Mouse (Mus musculus) spleen, adult 2 months (tissue): Measurements from ENCODE around the gene Fermt2. TPM values are rescaled to one million over a fixed set of nuclear protein-coding genes. Genes with fewer than 3 reads are reported as not detected.

Source experiments
- DNase-seq, 2 experiments: peaks; one replicate each; pipeline versions ENCODE4 v3.0.0 to v3.0.0-alpha.2; 2012 to 2021; ENCODE audit warnings: low spot score in 2 of 2, low read depth in 1 of 2
- H3K27ac ChIP-seq: fragments of 200-500 bp; 2 replicates; pipeline ENCODE4 v1.5.1; 2012; ENCODE audit warnings: low read length, inconsistent platforms; ENCODE audit not compliant: insufficient read depth
- H3K27me3 ChIP-seq: fragments of 200-500 bp; 2 replicates; pipeline ENCODE4 v1.6.1; 2012; ENCODE audit warnings: mild to moderate bottlenecking, moderate library complexity, low read length, inconsistent platforms; ENCODE audit not compliant: control insufficient read depth, insufficient read depth
- H3K36me3 ChIP-seq: fragments of 200-500 bp; 2 replicates; pipeline ENCODE4 v1.6.1; 2012; ENCODE audit warnings: mild to moderate bottlenecking, low read length, inconsistent platforms; ENCODE audit not compliant: control insufficient read depth, insufficient read depth
- H3K4me1 ChIP-seq: fragments of 200-500 bp; 2 replicates; pipeline ENCODE4 v1.6.1; 2011; ENCODE audit warnings: inconsistent platforms; ENCODE audit not compliant: control insufficient read depth, insufficient read depth, insufficient read length
- H3K4me3 ChIP-seq: fragments of 200-500 bp; 2 replicates; pipeline ENCODE4 v1.5.1; 2011; ENCODE audit warnings: mild to moderate bottlenecking, inconsistent platforms; ENCODE audit not compliant: insufficient read depth, insufficient read length; ENCODE audit errors: extremely low read depth
- CTCF ChIP-seq: fragments of 200-500 bp; IDR thresholded peaks from 2 replicates; pipeline ENCODE4 v1.5.1; 2011; ENCODE audit warnings: mild to moderate bottlenecking, inconsistent platforms; ENCODE audit not compliant: insufficient read depth, insufficient read length, insufficient replicate concordance; ENCODE audit errors: extremely low read depth
- POLR2A ChIP-seq: fragments of 200-500 bp; IDR thresholded peaks from 2 replicates; pipeline ENCODE4 v1.6.1; 2011; ENCODE audit warnings: low read depth, low read length, inconsistent platforms
- WGBS: fragments of 180-500 bp; shearing (Covaris S2); methylation state at CpG from one replicate; pipeline ENCODE4 v1.1.7; 2018; 5-methylcytosine and 5-hydroxymethylcytosine counted together
- polyA plus RNA-seq: library from polyadenylated mRNA; depleted of rRNA; stranded (reverse); fragments of >200 nt; gene quantifications from 2 replicates; pipeline ENCODE4 v1.2.3, GENCODE M21; 2012

Gene Fermt2
- polyA plus RNA-seq, 1 experiment: 7.9 TPM

- 50% methylated on average over 4 of the region's 4 CpGs for WGBS
- Histone ChIP-seq H3K27ac (no peak overlapping the region), H3K4me1 (no peaks in the 10 kb centered on the region), H3K4me3 (no peak overlapping the region), H3K36me3 (no peaks in the 10 kb centered on the region), H3K27me3 (no peaks in the 10 kb centered on the region)
- TF ChIP-seq CTCF (no peak), POLR2A (no peak)
- DNase-seq: no peak
Observed at GRCm38 (mm10) chr14:45507923-45508322, 22.0 kb downstream of the Fermt2 start.

DNA sequence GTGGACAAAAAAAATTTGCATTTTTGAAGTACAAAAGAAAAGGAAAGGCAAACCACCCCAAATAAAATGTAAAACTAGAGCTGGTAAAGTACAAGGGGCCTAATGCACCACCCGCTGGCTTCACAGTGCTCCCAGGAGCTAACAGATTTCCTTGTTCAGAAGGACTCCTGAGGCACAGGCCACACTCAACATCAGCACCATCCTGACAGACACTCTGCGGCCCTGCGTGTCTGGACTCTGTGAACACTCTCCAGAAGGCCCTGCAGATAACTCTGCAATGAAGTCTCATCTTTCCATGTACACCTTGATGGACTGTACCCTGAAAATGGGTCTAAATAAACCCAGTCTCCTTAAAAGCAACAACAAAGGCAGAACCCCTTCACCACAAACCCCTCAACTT, 22.5 kb downstream of the Fermt2 start:
- no peak for TF ChIP-seq CTCF
- TF ChIP-seq POLR2A: no peak
- Histone ChIP-seq H3K36me3 (no peaks in the 10 kb centered on the region), H3K27ac (no peak overlapping the region), H3K4me1 (no peaks in the 10 kb centered on the region), H3K4me3 (no peak overlapping the region), H3K27me3 (no peaks in the 10 kb centered on the region)
- 88% methylated on average over 3 of the region's 3 CpGs for WGBS
- DNase-seq: no peak

- no peak for DNase-seq
- Histone ChIP-seq H3K4me1 (no peaks in the 10 kb centered on the region), H3K27me3 (no peaks in the 10 kb centered on the region), H3K27ac (no peak overlapping the region), H3K36me3 (no peaks in the 10 kb centered on the region), H3K4me3 (no peak overlapping the region)
- TF ChIP-seq POLR2A (no peak), CTCF (no peak)
- WGBS: 65% methylated on average over 6 of the region's 6 CpGs
Observed at GRCm38 (mm10) chr14:45507032-45507431, 22.9 kb downstream of the Fermt2 start.

DNA sequence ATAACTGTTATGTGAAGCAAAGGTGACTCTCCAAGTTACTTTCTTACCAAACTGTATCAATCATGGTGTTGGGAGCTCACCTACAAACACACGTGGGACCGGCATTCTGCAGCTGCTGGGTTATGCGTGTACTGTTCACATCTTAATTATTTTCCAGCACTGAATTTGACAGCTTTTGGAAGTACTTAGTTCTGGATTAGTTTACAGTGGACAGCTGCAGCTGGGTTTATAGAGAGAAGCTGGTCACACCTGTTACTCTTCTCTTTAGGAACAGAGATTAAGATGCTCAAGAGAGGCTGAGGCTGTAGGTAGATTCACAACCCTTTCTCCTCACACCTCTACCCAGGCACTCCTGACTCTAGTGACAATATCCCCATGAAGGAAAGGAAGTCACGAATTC, 23.8 kb downstream of the Fermt2 start:
- H3K27ac ChIP-seq: no peak overlapping the region
- no peak for DNase-seq
- 85% methylated on average over 4 of the region's 4 CpGs for WGBS
- TF ChIP-seq POLR2A (no peak), CTCF (no peak)
- H3K4me3 ChIP-seq: no peak overlapping the region
- no peaks in the 10 kb centered on the region for H3K4me1 ChIP-seq
- H3K27me3 ChIP-seq: no peaks in the 10 kb centered on the region
- no peaks in the 10 kb centered on the region for H3K36me3 ChIP-seq

DNA sequence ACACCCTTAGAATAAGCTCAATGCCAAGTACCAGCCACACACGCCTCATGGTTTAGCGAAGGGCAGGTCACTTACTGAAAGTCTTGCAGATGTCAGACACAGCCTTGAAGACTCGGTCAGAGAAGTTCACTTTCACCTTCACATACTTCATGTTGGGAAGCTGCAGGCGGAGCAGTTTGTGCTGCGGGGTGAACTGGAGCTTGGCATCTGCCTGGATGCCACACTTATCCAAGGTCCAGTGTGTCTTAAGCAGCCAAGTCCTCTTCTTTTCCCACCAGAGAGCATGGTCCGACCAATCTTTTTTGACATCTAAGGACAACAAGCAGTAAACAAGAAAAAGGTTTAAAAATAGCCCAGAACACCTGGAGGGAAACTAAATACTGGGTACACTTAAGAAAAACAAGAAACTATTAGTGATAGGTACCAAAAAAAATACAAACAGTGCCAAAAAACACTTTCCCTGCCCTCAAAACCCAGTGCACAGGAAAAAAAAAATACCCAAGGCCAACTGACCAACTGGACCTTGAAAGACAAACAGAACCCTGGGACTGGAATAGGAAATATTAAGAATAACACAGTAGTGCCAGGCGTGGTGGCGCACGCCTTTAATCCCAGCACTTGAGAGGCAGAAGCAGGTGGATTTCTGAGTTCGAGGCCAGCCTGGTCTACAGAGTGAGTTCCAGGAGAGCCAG, 25.4 kb downstream of the Fermt2 start:
- DNase-seq: no peak
- Histone ChIP-seq H3K36me3 (no peaks in the 10 kb centered on the region), H3K4me3 (no peak overlapping the region), H3K27ac (0 out of 2 replicates have a peak overlapping the region, but pooled peaks have one; percentile 27), H3K27me3 (no peaks in the 10 kb centered on the region), H3K4me1 (no peaks in the 10 kb centered on the region)
- 84% methylated on average over 10 of the region's 10 CpGs for WGBS
- TF ChIP-seq POLR2A (no peak), CTCF (no peak)

- H3K27ac ChIP-seq: no peak overlapping the region
- TF ChIP-seq CTCF (no peak), POLR2A (no peak)
- 69% methylated on average over 3 of the region's 3 CpGs for WGBS
Observed at GRCm38 (mm10) chr14:45503934-45504333, 26.0 kb downstream of the Fermt2 start.

GRCm38 (mm10) chr14:45500052-45500451, 29.9 kb downstream of the Fermt2 start:
- 90% methylated on average over 11 of the region's 11 CpGs for WGBS
- Histone ChIP-seq H3K36me3 (no peaks in the 10 kb centered on the region), H3K4me1 (no peaks in the 10 kb centered on the region), H3K27ac (no peak overlapping the region), H3K27me3 (no peaks in the 10 kb centered on the region), H3K4me3 (no peak overlapping the region)
- TF ChIP-seq POLR2A: no peak
- TF ChIP-seq CTCF: no peak
- no peak for DNase-seq

More at GRCm38 (mm10) chr14:45503934-45504333, 26.0 kb downstream of the Fermt2 start:
- DNase-seq: no peak
- H3K4me3 ChIP-seq: no peak overlapping the region
- no peaks in the 10 kb centered on the region for H3K27me3 ChIP-seq
- no peaks in the 10 kb centered on the region for H3K36me3 ChIP-seq
- no peaks in the 10 kb centered on the region for H3K4me1 ChIP-seq
